Mouse (Mus musculus): ENCODE measurements around the gene Dtnbp1. TPM values are rescaled to one million over a fixed set of nuclear protein-coding genes. Genes with fewer than 3 reads are reported as not detected.

Gene Dtnbp1
- total RNA-seq, 1 experiment from 2014 or later: 28.6 TPM

- no peak for ATAC-seq (replicated peaks; ENCODE audit: insufficient number of reproducible peaks, low FRiP score, low TSS enrichment, poor library complexity, severe bottlenecking)
Measured at GRCm38 (mm10) chr13:44917202-44917601, 84.7 kb downstream of the Dtnbp1 start.

GRCm38 (mm10) chr13:44915945-44916344 lies 86.0 kb downstream of the Dtnbp1 start:
- no peak for ATAC-seq (replicated peaks; ENCODE audit: insufficient number of reproducible peaks, low FRiP score, low TSS enrichment, poor library complexity, severe bottlenecking)

- ATAC-seq (replicated peaks; ENCODE audit: insufficient number of reproducible peaks, low FRiP score, low TSS enrichment, poor library complexity, severe bottlenecking): no peak
Measured at GRCm38 (mm10) chr13:44915382-44915781, 86.6 kb downstream of the Dtnbp1 start.

GRCm38 (mm10) chr13:44913560-44913959 lies 88.4 kb downstream of the Dtnbp1 start:
- ATAC-seq (replicated peaks; ENCODE audit: insufficient number of reproducible peaks, low FRiP score, low TSS enrichment, poor library complexity, severe bottlenecking): no peak

- no peak for ATAC-seq (replicated peaks; ENCODE audit: insufficient number of reproducible peaks, low FRiP score, low TSS enrichment, poor library complexity, severe bottlenecking)
Measured at GRCm38 (mm10) chr13:44912851-44913250, 89.1 kb downstream of the Dtnbp1 start.

GRCm38 (mm10) chr13:44908790-44909189 lies 93.2 kb downstream of the Dtnbp1 start:
- ATAC-seq (replicated peaks; ENCODE audit: insufficient number of reproducible peaks, low FRiP score, low TSS enrichment, poor library complexity, severe bottlenecking): no peak

GRCm38 (mm10) chr13:44907702-44908101 lies 94.2 kb downstream of the Dtnbp1 start:
- ATAC-seq (replicated peaks; ENCODE audit: insufficient number of reproducible peaks, low FRiP score, low TSS enrichment, poor library complexity, severe bottlenecking): no peak

GRCm38 (mm10) chr13:44906141-44906540 lies 95.8 kb downstream of the Dtnbp1 start:
- no peak for ATAC-seq (replicated peaks; ENCODE audit: insufficient number of reproducible peaks, low FRiP score, low TSS enrichment, poor library complexity, severe bottlenecking)

- no peak for ATAC-seq (replicated peaks; ENCODE audit: insufficient number of reproducible peaks, low FRiP score, low TSS enrichment, poor library complexity, severe bottlenecking)
Measured at GRCm38 (mm10) chr13:44904271-44904670, 97.7 kb downstream of the Dtnbp1 start.

GRCm38 (mm10) chr13:44903416-44903815 lies 98.5 kb downstream of the Dtnbp1 start:
- no peak for ATAC-seq (replicated peaks; ENCODE audit: insufficient number of reproducible peaks, low FRiP score, low TSS enrichment, poor library complexity, severe bottlenecking)

- no peak for ATAC-seq (replicated peaks; ENCODE audit: insufficient number of reproducible peaks, low FRiP score, low TSS enrichment, poor library complexity, severe bottlenecking)
Measured at GRCm38 (mm10) chr13:44902299-44902698, 99.6 kb downstream of the Dtnbp1 start.

- no peak for ATAC-seq (replicated peaks; ENCODE audit: insufficient number of reproducible peaks, low FRiP score, low TSS enrichment, poor library complexity, severe bottlenecking)
Measured at GRCm38 (mm10) chr13:44896211-44896610, 105.7 kb downstream of the Dtnbp1 start.

GRCm38 (mm10) chr13:44891813-44892730 lies 109.9 kb downstream of the Dtnbp1 start:
- no peak for ATAC-seq (replicated peaks; ENCODE audit: insufficient number of reproducible peaks, low FRiP score, low TSS enrichment, poor library complexity, severe bottlenecking)

GRCm38 (mm10) chr13:44890612-44891011 lies 111.3 kb downstream of the Dtnbp1 start:
- no peak for ATAC-seq (replicated peaks; ENCODE audit: insufficient number of reproducible peaks, low FRiP score, low TSS enrichment, poor library complexity, severe bottlenecking)

- no peak for ATAC-seq (replicated peaks; ENCODE audit: insufficient number of reproducible peaks, low FRiP score, low TSS enrichment, poor library complexity, severe bottlenecking)
Measured at GRCm38 (mm10) chr13:44886221-44886620, 115.7 kb downstream of the Dtnbp1 start.

GRCm38 (mm10) chr13:44881001-44881400 lies 120.9 kb downstream of the Dtnbp1 start:
- no peak for ATAC-seq (replicated peaks; ENCODE audit: insufficient number of reproducible peaks, low FRiP score, low TSS enrichment, poor library complexity, severe bottlenecking)

- no peak for ATAC-seq (replicated peaks; ENCODE audit: insufficient number of reproducible peaks, low FRiP score, low TSS enrichment, poor library complexity, severe bottlenecking)
Measured at GRCm38 (mm10) chr13:44876799-44877198, 125.1 kb downstream of the Dtnbp1 start.
